Mouse (Mus musculus) left cerebral cortex, adult 11 months (tissue): ENCODE measurements around the gene Rarg.
"Not testable (repeated sequence)": the region's sequence is repeated elsewhere in the genome, so short reads cannot be mapped to it uniquely, and the experiment has no call there.

Experiments
- DNase-seq: peaks from one replicate; pipeline ENCODE4 v3.0.0; 2022; ENCODE audit warnings: low spot score

Gene Rarg

DNA sequence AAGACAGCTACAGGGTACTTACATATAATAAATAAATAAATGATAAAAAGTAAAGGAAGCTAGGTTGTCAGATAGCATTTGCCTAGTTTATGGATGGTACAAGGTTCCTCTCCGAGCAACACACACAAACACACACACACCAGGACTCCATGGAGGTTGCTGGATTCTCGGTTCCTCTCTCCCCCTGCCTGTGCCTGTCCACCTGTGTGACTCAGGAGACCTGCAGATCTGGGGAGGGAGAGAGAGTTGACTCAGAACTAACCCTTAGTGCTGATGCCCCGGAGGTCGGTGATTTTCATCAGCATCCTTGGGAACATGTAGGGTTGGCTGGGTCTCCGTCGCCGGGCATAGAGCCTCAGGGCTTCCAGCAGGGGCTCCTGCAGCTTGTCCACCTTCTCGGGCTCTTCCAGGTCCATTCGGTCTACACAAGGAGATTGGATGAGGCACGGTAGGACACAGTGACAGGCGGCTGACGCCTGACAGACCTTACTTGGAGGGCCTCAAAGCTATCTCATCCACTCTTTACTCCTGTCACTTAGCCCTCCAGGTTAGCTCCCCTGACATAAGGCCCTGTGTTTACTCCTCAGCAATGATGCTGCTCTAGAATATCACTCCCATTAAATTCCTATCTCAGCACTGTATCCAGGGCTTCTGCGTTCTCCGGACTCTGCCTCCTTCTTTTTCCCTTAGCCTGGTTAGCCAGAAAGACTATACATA is 18.6 kb downstream of the Rarg start:
- DNase-seq, result no peak

DNA sequence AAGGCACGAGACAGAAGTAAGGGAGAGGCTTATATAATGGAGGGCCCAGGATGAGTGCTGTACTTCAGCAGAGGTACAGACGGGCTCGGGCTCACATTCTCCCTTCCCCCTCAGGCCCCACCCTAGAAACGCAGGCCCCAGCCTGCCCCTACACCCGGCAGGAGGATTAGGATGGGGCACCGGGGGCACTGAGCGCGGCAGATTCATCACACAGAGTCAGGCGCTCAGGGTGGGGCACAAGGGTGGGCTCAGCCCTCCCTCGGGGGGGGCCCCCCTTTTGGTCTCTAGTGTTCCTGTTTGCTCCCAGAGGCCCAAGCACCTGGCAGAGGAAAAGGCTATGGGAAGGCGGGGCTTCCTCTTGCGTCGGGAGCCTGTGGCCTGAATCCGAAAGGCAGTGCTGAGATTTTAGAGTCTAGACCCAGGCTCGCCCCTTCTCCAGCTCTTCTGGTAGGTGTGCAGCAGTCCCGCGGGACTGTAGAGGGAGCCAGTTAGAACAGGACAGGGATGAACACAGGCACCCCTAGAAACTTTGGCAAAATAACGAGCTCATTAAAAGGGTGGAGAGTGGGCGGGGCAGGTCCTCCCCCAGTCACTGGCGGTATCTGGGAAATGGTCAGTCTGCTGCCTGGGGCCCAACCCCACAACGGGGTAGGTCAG is 21.8 kb downstream of the Rarg start:
- no peak for DNase-seq

- DNase-seq, result no peak
Measured at GRCm38 (mm10) chr15:102233896-102234295, 23.4 kb downstream of the Rarg start.

DNA sequence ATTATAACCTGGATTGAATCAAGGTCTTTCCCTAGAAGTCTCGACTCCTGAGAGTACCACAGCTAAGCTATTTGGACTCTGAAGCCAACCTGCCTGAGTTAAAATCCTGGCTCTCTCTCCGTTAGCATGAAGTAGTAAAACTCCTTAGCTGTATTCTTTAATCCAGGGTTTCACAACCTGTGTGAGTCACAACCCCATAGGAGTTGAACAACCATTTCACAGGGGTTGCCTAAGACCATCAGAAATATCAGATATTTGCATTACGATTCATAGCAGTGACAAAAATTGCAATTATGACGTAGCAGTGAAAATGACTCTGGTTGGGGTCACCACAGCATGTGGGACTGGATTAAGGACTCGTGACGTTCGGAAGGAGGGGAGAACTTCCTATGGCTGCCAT is 24.6 kb downstream of the Rarg start:
- DNase-seq, result no peak

DNA sequence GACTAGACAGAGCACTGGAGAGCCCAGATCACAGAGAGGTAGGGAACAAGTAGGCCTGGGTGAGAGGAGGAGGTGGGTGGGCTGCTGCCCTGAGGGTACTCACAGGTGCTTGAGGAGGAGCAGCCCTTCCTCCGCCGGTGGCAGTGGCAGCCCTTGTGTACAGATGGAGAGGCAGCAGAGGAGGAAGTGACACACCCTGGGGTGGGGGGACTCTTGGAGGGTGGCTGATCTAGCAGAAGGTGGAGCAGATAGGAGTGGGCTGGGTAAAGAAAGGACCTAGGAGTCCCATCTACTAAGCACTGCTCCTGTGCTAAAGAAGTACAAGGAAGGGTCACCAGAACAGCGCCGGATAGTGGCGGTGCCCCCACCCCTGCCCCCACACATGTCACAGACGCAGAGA is 25.6 kb downstream of the Rarg start, which contains the start of gene Itgb7:
Itgb7 (minus strand) TSS at position 197 of the 400 bp plus-strand sequence.
- no peak for DNase-seq

DNA sequence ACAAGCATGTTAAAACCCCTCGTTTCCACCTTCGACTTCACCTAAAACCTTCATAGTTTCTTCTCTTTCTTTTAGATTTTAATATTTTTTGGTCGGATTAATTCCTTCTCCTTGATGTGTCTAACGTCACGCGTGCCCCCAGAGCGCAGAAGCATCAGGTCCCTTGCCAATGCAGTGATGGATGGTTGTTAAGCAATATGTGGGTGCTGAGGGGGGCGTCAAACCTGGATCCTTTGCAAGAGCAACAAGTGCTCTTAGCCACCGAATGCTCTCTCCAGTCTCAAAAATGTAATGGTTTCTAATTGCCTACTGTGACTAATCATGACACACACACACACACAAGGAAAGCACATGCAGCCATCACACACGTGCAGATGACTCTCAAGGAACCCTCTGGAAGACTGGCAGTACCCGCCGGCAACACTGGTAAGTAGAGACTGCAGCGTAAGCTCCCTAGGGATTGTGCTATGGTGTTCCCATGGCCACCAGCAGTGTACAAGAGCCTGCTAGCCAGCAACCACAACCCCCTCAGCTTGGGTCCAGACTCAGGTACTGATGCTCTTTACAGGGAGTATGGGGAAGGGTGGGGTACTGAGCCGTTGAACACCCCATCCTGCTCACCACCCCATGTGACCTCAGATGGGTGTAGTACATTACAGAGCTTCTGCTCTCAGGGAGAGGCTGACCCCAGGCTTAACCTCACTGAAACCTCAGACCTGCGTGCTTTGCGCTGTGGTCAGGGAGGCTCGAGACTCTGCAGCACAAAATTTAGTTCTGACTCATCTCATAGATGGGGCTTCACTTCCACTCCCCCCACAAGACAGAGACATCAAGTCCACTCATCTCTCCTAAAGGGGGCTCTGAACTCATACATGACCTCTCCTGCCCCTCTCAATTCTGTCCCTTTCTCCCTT is 26.7 kb downstream of the Rarg start:
- DNase-seq, result no peak

DNA sequence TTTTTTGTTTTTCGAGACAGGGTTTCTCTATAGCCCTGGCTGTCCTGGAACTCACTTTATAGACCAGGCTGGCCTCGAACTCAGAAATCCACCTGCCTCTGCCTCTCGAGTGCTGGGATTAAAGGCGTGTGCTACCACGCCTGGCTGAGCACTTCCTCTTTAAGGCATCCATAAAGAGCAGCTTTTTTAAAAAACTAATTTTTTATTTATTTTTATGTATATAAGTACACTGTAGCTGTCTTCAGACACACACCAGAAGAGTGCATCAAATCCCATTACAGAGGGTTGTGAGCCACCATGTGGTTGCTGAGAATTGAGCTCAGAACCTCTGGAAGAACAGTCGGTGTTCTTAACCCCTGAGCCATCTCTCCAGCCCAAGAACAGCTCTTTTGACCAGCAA is 31.7 kb downstream of the Rarg start:
- DNase-seq, result not testable (repeated sequence)

DNA sequence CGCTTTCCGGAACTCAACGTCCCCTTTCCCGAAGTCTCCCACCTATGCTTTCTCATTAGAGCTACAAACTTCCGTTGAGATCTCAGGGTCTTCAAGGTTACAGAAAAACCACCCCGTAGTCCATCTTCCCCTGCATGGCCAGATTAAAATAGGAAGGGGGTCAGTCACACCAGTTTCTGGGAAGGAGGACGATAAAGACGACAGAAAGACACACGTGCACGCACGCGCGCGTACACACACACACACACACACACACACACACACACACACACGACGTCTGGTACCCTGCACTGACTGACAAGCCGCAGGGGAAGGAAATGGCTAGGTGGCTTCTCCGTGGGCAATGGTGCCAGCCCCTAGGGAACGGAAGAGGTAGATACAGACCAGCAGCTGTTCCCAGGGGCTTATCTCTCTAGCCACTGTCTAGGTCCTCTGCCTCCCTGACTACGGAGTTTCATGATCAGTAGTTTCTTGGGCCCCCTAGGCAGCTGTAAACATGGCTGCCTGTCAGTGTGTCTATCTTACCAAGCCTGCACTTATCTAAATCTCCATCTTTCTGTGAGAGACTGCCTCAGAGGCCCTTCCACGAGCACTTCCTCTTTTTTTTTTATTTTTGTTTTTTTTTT is 32.2 kb downstream of the Rarg start:
- DNase-seq, result no peak

GRCm38 (mm10) chr15:102224186-102224991 is 32.9 kb downstream of the Rarg start:
- DNase-seq, result no peak

- DNase-seq, result no peak
Measured at GRCm38 (mm10) chr15:102222386-102222785, 34.9 kb downstream of the Rarg start.

- DNase-seq, result no peak
Measured at GRCm38 (mm10) chr15:102217325-102217724, 40.0 kb downstream of the Rarg start.

GRCm38 (mm10) chr15:102216459-102217228 is 40.7 kb downstream of the Rarg start:
- DNase-seq, result no peak

DNA sequence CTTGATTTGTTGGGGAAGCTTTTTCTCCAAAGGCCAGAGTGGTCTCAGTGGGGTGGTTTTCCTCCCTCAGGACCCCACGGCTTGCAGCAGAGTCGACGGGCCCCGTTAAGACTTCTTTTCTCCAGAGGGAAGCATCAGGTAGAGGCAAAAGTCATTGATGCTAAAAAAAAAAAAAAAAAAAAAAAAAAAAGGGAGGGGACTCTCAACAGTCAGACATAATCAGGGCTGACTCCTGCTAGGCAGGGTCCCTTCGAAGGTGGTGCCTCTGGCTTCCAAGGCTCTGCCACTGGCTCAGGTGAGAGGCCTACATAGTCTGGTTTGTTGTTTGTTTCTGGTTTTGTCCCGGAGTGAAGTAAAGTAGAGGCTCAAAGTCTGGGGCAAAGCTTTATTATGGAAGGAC is 41.7 kb downstream of the Rarg start:
- DNase-seq, result no peak

GRCm38 (mm10) chr15:102214132-102214531 is 43.2 kb downstream of the Rarg start:
- no peak for DNase-seq

GRCm38 (mm10) chr15:102211895-102212294 is 45.4 kb downstream of the Rarg start:
- no peak for DNase-seq

DNA sequence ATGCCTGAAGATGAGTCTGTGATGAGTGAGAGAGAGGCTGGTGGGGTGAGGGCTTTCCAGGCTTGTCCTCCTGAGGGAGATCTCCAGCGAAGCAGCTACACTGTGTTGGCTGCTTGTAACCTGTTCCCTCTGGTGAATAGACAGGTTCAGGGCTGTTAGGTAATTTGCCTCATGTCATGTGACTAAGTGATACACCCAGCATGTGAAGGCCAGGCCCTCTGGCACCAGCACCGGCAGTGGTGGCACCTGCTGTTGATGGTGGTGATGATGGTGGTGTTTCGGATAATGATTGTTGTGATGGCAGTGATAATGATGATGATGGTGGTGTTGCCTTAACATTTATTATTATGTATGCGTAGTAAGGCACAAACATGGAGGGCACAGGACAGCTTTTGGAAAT is 46.5 kb downstream of the Rarg start:
- DNase-seq, result no peak

- DNase-seq, result no peak
Measured at GRCm38 (mm10) chr15:102209114-102209513, 48.2 kb downstream of the Rarg start.

DNA sequence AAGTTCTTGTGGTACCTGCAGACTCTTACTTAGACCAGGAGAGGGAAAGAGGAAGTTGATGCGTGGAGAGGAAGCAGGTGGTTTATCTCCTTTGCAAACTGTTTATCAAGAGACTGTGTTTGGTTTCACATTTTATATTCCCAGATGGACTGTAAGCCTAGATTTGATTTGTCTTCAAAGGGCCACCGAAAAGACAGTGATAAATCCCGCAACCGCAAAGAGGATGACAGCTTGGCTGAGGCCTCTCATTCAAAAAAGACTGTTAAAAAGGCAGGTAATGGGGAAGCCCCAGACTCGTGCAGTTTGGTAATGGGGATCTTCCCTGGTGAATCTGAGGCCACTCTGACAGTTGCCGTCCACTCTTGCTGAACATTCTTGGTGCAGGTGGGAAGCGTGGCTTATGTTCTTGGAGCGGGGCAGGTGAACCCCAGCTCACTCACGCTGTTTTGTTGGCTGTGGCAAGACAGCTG is 49.2 kb downstream of the Rarg start:
- DNase-seq, result no peak

- DNase-seq, result no peak
Measured at GRCm38 (mm10) chr15:102207351-102207750, 50.0 kb downstream of the Rarg start.

- DNase-seq, result peak; percentile 39
Measured at GRCm38 (mm10) chr15:102205779-102206178, 51.5 kb downstream of the Rarg start.
